Mouse (Mus musculus) ES-E14 (cell line): ENCODE data around the gene Itsn1. TPM values are rescaled to one million over a fixed set of nuclear protein-coding genes. Genes with fewer than 3 reads are reported as not detected.

Experiments
- DNase-seq: peaks from one replicate; pipeline ENCODE4 v3.0.0-alpha.2; 2013; ENCODE audit warnings: low read depth, low spot score
- H3K27ac ChIP-seq: 2 replicates; pipeline ENCODE4 v1.5.1; 2012; ENCODE audit warnings: low read depth, mild to moderate bottlenecking, low read length, moderate library complexity, mixed read lengths; ENCODE audit not compliant: poor library complexity, insufficient read depth, severe bottlenecking
- H3K36me3 ChIP-seq: 2 replicates; pipeline ENCODE4 v1.6.1; 2012; ENCODE audit warnings: mild to moderate bottlenecking, low read length, moderate library complexity, mixed read lengths; ENCODE audit not compliant: control insufficient read depth, poor library complexity, insufficient read depth, severe bottlenecking
- H3K4me1 ChIP-seq, 2 experiments: fragments of 150-350 bp in 1 of 2; sonication (generic) in 1 of 2; 2 replicates each; pipeline ENCODE4 v1.6.1; 2012; ENCODE audit warnings: low read length in 2 of 2, mild to moderate bottlenecking in 1 of 2, mixed read lengths in 1 of 2; ENCODE audit not compliant: control insufficient read depth in 2 of 2, insufficient read depth in 2 of 2, poor library complexity in 1 of 2
- H3K4me3 ChIP-seq, 2 experiments: fragments of 150-350 bp in 1 of 2; sonication (generic) in 1 of 2; 2 replicates each; pipeline ENCODE4 v1.5.1; 2012; ENCODE audit warnings: low read length in 2 of 2, low read depth in 1 of 2, mild to moderate bottlenecking in 1 of 2, mixed read lengths in 1 of 2; ENCODE audit not compliant: insufficient read depth in 1 of 2, poor library complexity in 1 of 2, severe bottlenecking in 1 of 2
- H3K9ac ChIP-seq: 2 replicates; pipeline ENCODE4 v1.6.1; 2012; ENCODE audit warnings: low read depth, mild to moderate bottlenecking, low read length, mixed read lengths; ENCODE audit not compliant: poor library complexity, insufficient read depth, severe bottlenecking
- H3K9me3 ChIP-seq: fragments of 150-350 bp; sonication (generic); 2 replicates; pipeline ENCODE4 v1.6.1; 2012; ENCODE audit warnings: low read depth, mild to moderate bottlenecking, low read length; ENCODE audit not compliant: control insufficient read depth, insufficient read depth
- CHD2 ChIP-seq: IDR thresholded peaks from 2 replicates; pipeline ENCODE4 v1.6.1; 2014; ENCODE audit warnings: mild to moderate bottlenecking, low read depth, low read length, inconsistent platforms
- HCFC1 ChIP-seq: IDR thresholded peaks from 2 replicates; pipeline ENCODE4 v1.6.1; 2012; ENCODE audit warnings: low read length, inconsistent platforms, borderline replicate concordance; ENCODE audit not compliant: insufficient read depth
- MAFK ChIP-seq: IDR thresholded peaks from 2 replicates; pipeline ENCODE4 v1.6.1; 2014; ENCODE audit warnings: mild to moderate bottlenecking, low read depth, low read length, inconsistent platforms; ENCODE audit not compliant: insufficient read depth
- ZC3H11A ChIP-seq: IDR thresholded peaks from 2 replicates; pipeline ENCODE4 v1.6.1; 2012; ENCODE audit warnings: low read depth, mild to moderate bottlenecking, inconsistent platforms, low read length, borderline replicate concordance
- ZNF384 ChIP-seq: IDR thresholded peaks from 2 replicates; pipeline ENCODE4 v1.6.1; 2012; ENCODE audit warnings: low read depth, low read length, inconsistent platforms
- in situ Hi-C, 2 experiments: fragments of 600-800 bp; cut with MboI; formaldehyde crosslinking; loops; one replicate each; pipeline ENCODE4 v1.15.1; 2025; ENCODE audit warnings: low sequenced_read_pairs in 2 of 2, inconsistent platforms in 1 of 2; ENCODE audit not compliant: unreplicated experiment in 2 of 2
- total RNA-seq: library from RNA; depleted of rRNA; stranded (reverse); fragments of 300-350 nt; gene quantifications from 2 replicates; pipeline ENCODE4 v1.2.3, GENCODE M21; 2012

Itsn1 gene
- total RNA-seq, 1 experiment, result 28.6 TPM

GRCm38 (mm10) chr16:91860471-91861125, 131.5 kb downstream of the Itsn1 start:
- no peaks in the 10 kb centered on the region; the same call in 1 of the 2 replicates for H3K36me3 ChIP-seq
- TF ChIP-seq HCFC1 (no peak), MAFK (no peak), ZC3H11A (no peak), CHD2 (no peak), ZNF384 (no peak)
- H3K27ac ChIP-seq, result no peak overlapping the region
- H3K9ac ChIP-seq, result peak overlapping the region; percentile 27; the same call in 1 of the 2 replicates
- no peaks in the 10 kb centered on the region for H3K9me3 ChIP-seq
- peak overlapping the region in 1 of 2 experiments; percentile 15; a peak in 1 of 4 replicates for H3K4me3 ChIP-seq
- in situ Hi-C loops, result no loop called here
- no peak for DNase-seq
- peaks cover 4 to 20% of the 10 kb centered on the region in 2 experiments; a peak in 2 of 4 replicates for H3K4me1 ChIP-seq

- Histone ChIP-seq H3K4me1 (peaks cover 4 to 20% of the 10 kb centered on the region in 2 experiments; a peak in 2 of 4 replicates), H3K9me3 (no peaks in the 10 kb centered on the region), H3K9ac (no peak overlapping the region), H3K4me3 (no peak overlapping the region), H3K27ac (peak overlapping the region; percentile 48; the same call in 1 of the 2 replicates), H3K36me3 (no peaks in the 10 kb centered on the region; the same call in 1 of the 2 replicates)
- no peak for TF ChIP-seq CHD2
- TF ChIP-seq ZC3H11A, result no peak
- in situ Hi-C loops, result no loop called here
- no peak for DNase-seq
Measured at GRCm38 (mm10) chr16:91861784-91862371, 132.8 kb downstream of the Itsn1 start.

GRCm38 (mm10) chr16:91862836-91863235, 133.8 kb downstream of the Itsn1 start:
- no peak for DNase-seq
- Histone ChIP-seq H3K4me3 (no peak overlapping the region), H3K9ac (peak overlapping the region; percentile 12; the same call in 1 of the 2 replicates), H3K36me3 (no peaks in the 10 kb centered on the region; the same call in 1 of the 2 replicates), H3K9me3 (no peaks in the 10 kb centered on the region), H3K27ac (no peak overlapping the region), H3K4me1 (peaks cover 4 to 20% of the 10 kb centered on the region in 2 experiments; a peak in 2 of 4 replicates)
- in situ Hi-C loops, result no loop called here
- no peak for TF ChIP-seq CHD2
- TF ChIP-seq MAFK, result peak; percentile 63; the same call in 1 of the 2 replicates

GRCm38 (mm10) chr16:91864646-91865332, 135.7 kb downstream of the Itsn1 start:
- Histone ChIP-seq H3K4me3 (no peak overlapping the region), H3K9me3 (no peaks in the 10 kb centered on the region), H3K27ac (no peak overlapping the region), H3K9ac (no peak overlapping the region), H3K36me3 (peaks cover 3% of the 10 kb centered on the region; the same call in 1 of the 2 replicates), H3K4me1 (peaks cover 4 to 22% of the 10 kb centered on the region in 2 experiments; a peak in 2 of 4 replicates)
- in situ Hi-C loops, result no loop called here
- no peak for DNase-seq
- TF ChIP-seq CHD2, result no peak
- TF ChIP-seq ZC3H11A, result no peak
- TF ChIP-seq HCFC1, result no peak
